In genomic region chr2:150624926-150625325, GRCm38 (mm10) we compare ENCODE assay signal across 16 mouse cellular contexts. TPM values are rescaled to one million over a fixed set of nuclear protein-coding genes. Genes with fewer than 3 reads are reported as not detected.
"Had no signal": no experiment of that assay in that cellular context is flagged by ENCODE, and none has a peak within 500 bp of the region (broad histone marks: within the 10 kb centered on the region; RNA-seq: fewer than 3 reads in every experiment).

No protein-coding gene starts in this region.

- DNase-seq: kidney, postnatal 14 days; kidney, postnatal 4 days; layer of hippocampus, adult 9-11 months; liver, embryonic 13.5 days; lung, adult 2 months; lung, postnatal 14 days; lung, postnatal 4 days; midbrain, embryonic 14.5 days; thymus, adult 2 months; thymus, postnatal 14 days; thymus, postnatal 4 days had no signal

RNA-seq across cellular contexts. Expression of gene Cst7, which starts 54.7 kb away (rescaled TPM):
- total RNA-seq: left cerebral cortex, adult 18-20 months; left cerebral cortex, postnatal 10 days; left cerebral cortex, postnatal 36 days; liver, adult 2 months had no signal
- polyA plus RNA-seq: neural tube, embryonic 14.5 days had no signal
